7 mouse cellular contexts compared by ENCODE assay signal in genomic region chr10:81413310-81414261, GRCm38 (mm10). TPM values are rescaled to one million over a fixed set of nuclear protein-coding genes. Genes with fewer than 3 reads are reported as not detected.
DNase-seq lines count a peak whose midpoint lies in the region; ATAC-seq and TF ChIP-seq lines count a peak whose summit lies in the region.

No protein-coding gene starts in this region.

- peak; percentile 36 for TF ChIP-seq CTCF in intestine, postnatal 0 days (IDR thresholded peaks at IDR 0.05; ENCODE audit: low read depth)

- H3K36me3 ChIP-seq in intestine, postnatal 0 days (ENCODE audit: control insufficient read depth, insufficient read depth), result no peaks in the 10 kb centered on the region
- H3K36me3 ChIP-seq in limb, embryonic 13.5 days, result peaks cover 26% of the 10 kb centered on the region
- no peaks in the 10 kb centered on the region for H3K36me3 ChIP-seq in midbrain, embryonic 13.5 days
- no peaks in the 10 kb centered on the region for H3K36me3 ChIP-seq in stomach, embryonic 15.5 days

- WGBS in intestine, postnatal 0 days, result 29% methylated on average over 26 of the region's 26 CpGs
- WGBS in limb, embryonic 13.5 days, result 25% methylated on average over 26 of the region's 26 CpGs
- WGBS in midbrain, embryonic 13.5 days, result 27% methylated on average over 26 of the region's 26 CpGs
- 27% methylated on average over 26 of the region's 26 CpGs for WGBS in stomach, embryonic 15.5 days

- peaks cover 22% of the 10 kb centered on the region for H3K4me1 ChIP-seq in intestine, postnatal 0 days (replicated peaks; ENCODE audit: control insufficient read depth, insufficient read depth, low read length)
- H3K4me1 ChIP-seq in limb, embryonic 13.5 days, result peaks cover 98% of the 10 kb centered on the region
- H3K4me1 ChIP-seq in midbrain, embryonic 13.5 days (replicated peaks), result peaks cover 90% of the 10 kb centered on the region
- peaks cover 96% of the 10 kb centered on the region for H3K4me1 ChIP-seq in stomach, embryonic 15.5 days

- no peaks in the 10 kb centered on the region for H3K9me3 ChIP-seq in intestine, postnatal 0 days (ENCODE audit: control insufficient read depth)
- no peaks in the 10 kb centered on the region for H3K9me3 ChIP-seq in limb, embryonic 13.5 days
- H3K9me3 ChIP-seq in midbrain, embryonic 13.5 days, result no peaks in the 10 kb centered on the region
- H3K9me3 ChIP-seq in stomach, embryonic 15.5 days, result no peaks in the 10 kb centered on the region

- no peak overlapping the region for H3K9ac ChIP-seq in intestine, postnatal 0 days (ENCODE audit: low read depth, low read length)
- 0 out of 2 replicates have a peak overlapping the region, but pooled peaks have one; percentile 19 for H3K9ac ChIP-seq in limb, embryonic 13.5 days
- peak overlapping the region; percentile 49; the same call in 1 of the 2 replicates for H3K9ac ChIP-seq in midbrain, embryonic 13.5 days (replicated peaks)
- H3K9ac ChIP-seq in stomach, embryonic 15.5 days, result no peak overlapping the region

- peak overlapping the region; percentile 48 for H3K4me2 ChIP-seq in intestine, postnatal 0 days (replicated peaks; ENCODE audit: low read depth)
- peak overlapping the region; percentile 48 for H3K4me2 ChIP-seq in limb, embryonic 13.5 days (replicated peaks)
- H3K4me2 ChIP-seq in midbrain, embryonic 13.5 days (replicated peaks), result peak overlapping the region; percentile 32
- peak overlapping the region; percentile 43; the same call in 1 of the 2 replicates for H3K4me2 ChIP-seq in stomach, embryonic 15.5 days

- H3K27me3 ChIP-seq in intestine, postnatal 0 days (replicated peaks; ENCODE audit: control insufficient read depth, insufficient read depth, low read length), result no peaks in the 10 kb centered on the region
- peaks cover 2% of the 10 kb centered on the region for H3K27me3 ChIP-seq in limb, embryonic 13.5 days
- peaks cover 12% of the 10 kb centered on the region for H3K27me3 ChIP-seq in midbrain, embryonic 13.5 days
- no peaks in the 10 kb centered on the region for H3K27me3 ChIP-seq in stomach, embryonic 15.5 days (replicated peaks)

- peak; percentile 16; the same call in 1 of the 2 replicates for ATAC-seq in intestine, postnatal 0 days
- 0 out of 2 replicates have a peak, but pooled peaks have one; percentile 6 for ATAC-seq in limb, embryonic 13.5 days (ENCODE audit: low FRiP score, low read depth)
- ATAC-seq in midbrain, embryonic 13.5 days, result no peak
- ATAC-seq in stomach, embryonic 15.5 days (ENCODE audit: insufficient read depth, low FRiP score, low read depth), result no peak

- no peak overlapping the region for H3K4me3 ChIP-seq in intestine, postnatal 0 days (ENCODE audit: low read depth, low read length)
- H3K4me3 ChIP-seq in limb, embryonic 13.5 days, result no peak overlapping the region; the same call in 1 of the 2 replicates
- no peak overlapping the region for H3K4me3 ChIP-seq in midbrain, embryonic 13.5 days (replicated peaks)
- H3K4me3 ChIP-seq in stomach, embryonic 15.5 days (replicated peaks), result peak overlapping the region; percentile 19; the same call in 1 of the 2 replicates

- DNase-seq in adrenal gland, postnatal 10 days, result peak; percentile 93
- DNase-seq in cerebellum, postnatal 14 days, result peak; percentile 88 to 90
- peak; percentile 100 for DNase-seq in heart, adult 11 months

- peak overlapping the region; percentile 51 for H3K27ac ChIP-seq in intestine, postnatal 0 days (ENCODE audit: low read depth, low read length)
- H3K27ac ChIP-seq in limb, embryonic 13.5 days, result peak overlapping the region; percentile 91; the same call in 1 of the 2 replicates
- no peak overlapping the region for H3K27ac ChIP-seq in midbrain, embryonic 13.5 days
- H3K27ac ChIP-seq in stomach, embryonic 15.5 days, result peak overlapping the region; percentile 84

RNA-seq across cellular contexts. Expression of gene Smim24, which starts 20.7 kb away (rescaled TPM):
- total RNA-seq in adrenal gland, postnatal 10 days (2021), result 1 to 10 TPM; 1.2 to 1.6 TPM
- polyA plus RNA-seq in intestine, postnatal 0 days (2015; fragmentation: Nextera tagmentation; extraction: Ambion mirVana), result 1,233 and 1,333 TPM in 2 replicates
- polyA plus RNA-seq in limb, embryonic 13.5 days (2015; fragmentation: Nextera tagmentation; extraction: Ambion mirVana), result 4.2 and 4.7 TPM in 2 replicates
- 1.4 and 1.9 TPM in 2 replicates for polyA plus RNA-seq in midbrain, embryonic 13.5 days (2015; fragmentation: Nextera tagmentation; extraction: Ambion mirVana)
- polyA plus RNA-seq in stomach, embryonic 15.5 days (2015; fragmentation: Nextera tagmentation; extraction: Ambion mirVana), result 59.5 and 77.5 TPM in 2 replicates

RNA-seq across cellular contexts. Expression of gene Gm48552, which starts 24.8 kb away (rescaled TPM):
- 1 to 10 TPM in 1 of 2 experiments, under 1 TPM in 1; 0.45 to 1.9 TPM for total RNA-seq in adrenal gland, postnatal 10 days (2021)
- polyA plus RNA-seq in intestine, postnatal 0 days (2015; fragmentation: Nextera tagmentation; extraction: Ambion mirVana), result 0.31 TPM in 1 of 2 replicates, not detected in the other
- polyA plus RNA-seq in limb, embryonic 13.5 days (2015; fragmentation: Nextera tagmentation; extraction: Ambion mirVana), result 1.7 and 1.9 TPM in 2 replicates
- polyA plus RNA-seq in midbrain, embryonic 13.5 days (2015; fragmentation: Nextera tagmentation; extraction: Ambion mirVana), result 1.2 and 2.1 TPM in 2 replicates
- polyA plus RNA-seq in stomach, embryonic 15.5 days (2015; fragmentation: Nextera tagmentation; extraction: Ambion mirVana), result 0.41 and 1.4 TPM in 2 replicates

RNA-seq across cellular contexts. Expression of gene Gm48551, which starts 29.3 kb away (rescaled TPM):
- total RNA-seq in adrenal gland, postnatal 10 days (2021), result 1 to 10 TPM; 1.1 to 1.6 TPM
- 0.76 and 1.1 TPM in 2 replicates for polyA plus RNA-seq in intestine, postnatal 0 days (2015; fragmentation: Nextera tagmentation; extraction: Ambion mirVana)
- 3.3 and 4.0 TPM in 2 replicates for polyA plus RNA-seq in limb, embryonic 13.5 days (2015; fragmentation: Nextera tagmentation; extraction: Ambion mirVana)
- polyA plus RNA-seq in midbrain, embryonic 13.5 days (2015; fragmentation: Nextera tagmentation; extraction: Ambion mirVana), result 6.9 and 7.2 TPM in 2 replicates
- polyA plus RNA-seq in stomach, embryonic 15.5 days (2015; fragmentation: Nextera tagmentation; extraction: Ambion mirVana), result 2.9 and 3.3 TPM in 2 replicates

RNA-seq across cellular contexts. Expression of gene Dohh, which starts 29.4 kb away (rescaled TPM):
- 10 to 100 TPM; 52.8 to 54.2 TPM for total RNA-seq in adrenal gland, postnatal 10 days (2021)
- polyA plus RNA-seq in intestine, postnatal 0 days (2015; fragmentation: Nextera tagmentation; extraction: Ambion mirVana), result 54.0 and 59.4 TPM in 2 replicates
- 72.7 and 79.4 TPM in 2 replicates for polyA plus RNA-seq in limb, embryonic 13.5 days (2015; fragmentation: Nextera tagmentation; extraction: Ambion mirVana)
- 73.5 TPM in 2 replicates for polyA plus RNA-seq in midbrain, embryonic 13.5 days (2015; fragmentation: Nextera tagmentation; extraction: Ambion mirVana)
- polyA plus RNA-seq in stomach, embryonic 15.5 days (2015; fragmentation: Nextera tagmentation; extraction: Ambion mirVana), result 78.9 and 80.4 TPM in 2 replicates

RNA-seq across cellular contexts. Expression of gene Fzr1, which starts 35.3 kb away (rescaled TPM):
- total RNA-seq in adrenal gland, postnatal 10 days (2021), result 10 to 100 TPM; 42.1 to 51.7 TPM
- 40.8 and 45.2 TPM in 2 replicates for polyA plus RNA-seq in intestine, postnatal 0 days (2015; fragmentation: Nextera tagmentation; extraction: Ambion mirVana)
- polyA plus RNA-seq in limb, embryonic 13.5 days (2015; fragmentation: Nextera tagmentation; extraction: Ambion mirVana), result 111 and 112 TPM in 2 replicates
- polyA plus RNA-seq in midbrain, embryonic 13.5 days (2015; fragmentation: Nextera tagmentation; extraction: Ambion mirVana), result 127 and 133 TPM in 2 replicates
- polyA plus RNA-seq in stomach, embryonic 15.5 days (2015; fragmentation: Nextera tagmentation; extraction: Ambion mirVana), result 88.5 and 90.5 TPM in 2 replicates

Comparison
In these comparisons a context has a peak if more than half of its experiments do, and no peak if none do; other contexts are left out.
1. ATAC-seq: peak in intestine, postnatal 0 days (single experiment) and limb, embryonic 13.5 days (single experiment); none in midbrain, embryonic 13.5 days (single experiment) and stomach, embryonic 15.5 days (single experiment).
2. H3K9ac ChIP-seq: peak in limb, embryonic 13.5 days (single experiment) and midbrain, embryonic 13.5 days (single experiment); none in intestine, postnatal 0 days (single experiment) and stomach, embryonic 15.5 days (single experiment).
3. RNA of gene Smim24, which starts 20.7 kb away (polyA plus RNA-seq): 1,233 to 1,333 TPM in intestine, postnatal 0 days; 59.5 to 77.5 TPM in stomach, embryonic 15.5 days, 4.2 to 4.7 TPM in limb, embryonic 13.5 days and 1.4 to 1.9 TPM in midbrain, embryonic 13.5 days; every median in the first group is over 10 times any median in the second.
4. Peak in every context shown above with its lines, with median percentiles within 50 percentile points of each other: DNase-seq and H3K4me2 ChIP-seq.